Mouse (Mus musculus) left cerebral cortex, postnatal 10 days (tissue): ENCODE results near the gene Gmfg. TPM values are rescaled to one million over a fixed set of nuclear protein-coding genes. Genes with fewer than 3 reads are reported as not detected.

Source experiments
- DNase-seq, 2 experiments: peaks; one replicate each; pipeline ENCODE4 v3.0.0; 2021 to 2022; ENCODE audit warnings: low spot score in 2 of 2, mixed read lengths in 1 of 2; ENCODE audit errors: extremely low spot score in 1 of 2
- intact Hi-C: fragments of 180-260 bp; cut with DNase I; formaldehyde crosslinking; loops from one replicate; pipeline ENCODE4 v1.15.1; 2025
- total RNA-seq, 2 experiments: library from RNA; stranded (reverse); gene quantifications; 2 replicates each; pipeline ENCODE4 v1.2.3; 2021

Gene Gmfg
- total RNA-seq, 2 experiments from 2014 or later = 3.3 to 5.0 TPM

DNA sequence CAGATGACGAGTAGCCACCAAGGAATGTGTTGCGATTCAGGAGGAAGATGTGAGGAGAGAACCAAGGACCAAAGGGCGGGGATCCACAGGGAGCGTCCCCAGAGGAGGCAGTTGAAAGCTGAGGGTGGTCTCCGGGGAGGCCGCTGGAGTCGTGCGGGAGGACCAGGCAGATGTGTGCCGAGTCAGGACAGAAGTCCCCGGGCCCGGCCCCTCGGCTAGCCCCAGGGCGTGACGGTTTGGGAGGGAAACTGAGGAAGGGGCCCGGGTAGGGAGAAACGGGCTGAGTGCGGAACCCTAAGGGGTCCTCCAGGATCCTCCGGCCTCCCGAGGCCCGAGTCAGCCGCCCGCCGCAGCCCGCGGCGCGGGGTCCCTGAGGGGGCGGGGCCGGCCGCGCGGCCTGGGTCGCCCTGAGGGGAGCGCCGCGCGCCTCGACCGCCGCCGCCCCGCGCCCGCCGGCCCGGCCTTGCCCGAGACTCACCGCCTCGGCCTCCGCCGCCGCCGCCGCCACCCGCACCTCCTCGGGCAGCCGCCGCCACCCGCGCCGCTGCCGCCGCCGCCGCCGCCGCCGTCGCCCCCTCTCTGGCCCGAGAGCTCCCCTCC, 1.5 kb upstream of the Gmfg start:
- intact Hi-C loops = no loop called here
- peak; percentile 27 to 63 for DNase-seq

DNA sequence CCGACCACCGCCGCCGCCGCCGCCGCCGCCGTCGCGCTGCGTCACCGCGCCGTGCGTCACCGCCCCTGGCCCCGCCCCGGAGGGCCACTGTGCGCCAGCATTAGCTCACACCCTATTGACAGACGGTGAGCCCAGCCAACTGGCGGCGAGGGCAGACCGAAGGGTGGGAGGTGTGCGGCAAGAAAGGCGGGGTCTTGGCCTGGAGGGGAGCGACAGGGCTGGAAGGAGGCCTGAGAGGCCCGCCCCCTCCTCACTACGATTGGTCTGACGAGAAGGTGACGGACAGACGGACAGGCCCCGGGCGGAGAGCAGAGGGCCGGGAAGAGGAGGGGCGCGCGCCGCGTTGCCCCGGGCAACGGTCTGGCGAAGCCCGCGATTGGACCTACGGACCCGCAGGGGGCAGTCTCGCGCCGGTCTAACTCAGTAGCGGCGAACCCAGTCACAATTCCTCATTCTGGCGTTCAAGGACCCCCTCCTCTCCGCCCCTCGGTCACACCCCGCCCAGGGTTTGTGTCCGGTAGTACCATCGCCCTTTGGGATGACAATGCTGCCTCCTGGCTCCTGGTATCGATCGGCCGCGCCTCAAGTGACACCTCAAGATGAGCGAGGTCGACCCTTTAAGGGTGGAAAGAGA, 859 bp upstream of the Gmfg start:
- DNase-seq = peak; percentile 100
- intact Hi-C loops = no loop called here

DNA sequence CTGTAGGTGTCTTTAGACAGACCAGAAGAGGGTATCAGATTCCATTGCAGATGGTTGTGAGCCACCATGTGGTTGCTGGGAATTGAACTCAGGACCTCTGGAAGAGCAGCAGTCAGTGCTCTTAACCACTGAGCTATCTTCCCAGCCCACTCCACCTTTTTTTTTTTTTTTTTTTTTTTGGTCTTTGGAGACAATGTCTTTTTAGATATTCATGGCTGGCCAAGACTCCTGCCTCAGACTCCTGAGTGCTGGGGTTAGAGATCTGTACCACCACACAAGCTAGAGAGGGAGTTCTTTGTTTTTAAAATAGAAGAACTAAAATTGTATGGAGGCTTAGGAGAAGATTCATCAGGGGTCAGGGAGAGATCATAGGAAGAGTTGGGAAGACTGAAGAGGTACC, 717 bp downstream of the Gmfg start:
- intact Hi-C loops = no loop called here
- DNase-seq = no peak

DNA sequence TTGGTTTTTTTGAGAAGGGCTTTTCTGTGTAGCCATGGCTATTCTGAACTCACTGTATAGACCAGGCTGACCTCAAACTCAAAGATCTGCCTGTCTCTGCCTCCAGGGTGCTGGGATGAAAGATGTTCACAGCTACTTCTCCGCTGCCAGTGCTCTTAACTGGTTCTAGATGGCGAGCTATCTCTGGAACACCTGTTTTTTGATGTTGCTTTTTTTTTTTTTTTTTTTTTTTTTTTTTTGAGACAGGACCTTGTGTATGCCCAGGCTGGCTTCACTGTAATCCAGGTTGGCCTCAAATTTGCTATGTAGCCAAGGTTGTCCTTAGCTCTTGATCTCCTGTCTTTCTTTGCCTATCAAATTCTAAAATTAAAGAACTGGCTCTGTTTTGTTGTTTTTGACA, 1.5 kb downstream of the Gmfg start:
- no peak for DNase-seq
- intact Hi-C loops = no loop called here

DNA sequence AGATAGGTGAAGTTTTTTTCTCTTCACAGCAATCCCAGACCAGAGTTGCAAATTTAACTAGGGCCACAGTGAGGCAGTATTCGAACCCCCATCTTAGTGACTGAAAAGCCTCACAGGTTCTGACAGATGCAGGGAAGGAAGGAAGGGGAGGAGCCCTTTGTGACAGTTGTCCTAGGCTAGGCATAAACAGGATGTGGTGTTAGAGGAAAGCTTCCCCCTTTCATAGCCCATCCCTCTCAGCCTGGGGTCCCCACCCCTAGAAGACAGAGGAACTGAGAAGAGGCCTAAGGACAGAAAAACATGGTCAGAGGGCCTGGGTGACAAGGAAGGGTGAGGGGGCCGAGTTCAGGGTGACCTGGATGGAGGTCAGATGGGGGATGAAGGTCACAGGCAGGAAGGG, 3.5 kb downstream of the Gmfg start:
- DNase-seq = peak in 1 of 2 experiments; percentile 45
- intact Hi-C loops = no loop called here

DNA sequence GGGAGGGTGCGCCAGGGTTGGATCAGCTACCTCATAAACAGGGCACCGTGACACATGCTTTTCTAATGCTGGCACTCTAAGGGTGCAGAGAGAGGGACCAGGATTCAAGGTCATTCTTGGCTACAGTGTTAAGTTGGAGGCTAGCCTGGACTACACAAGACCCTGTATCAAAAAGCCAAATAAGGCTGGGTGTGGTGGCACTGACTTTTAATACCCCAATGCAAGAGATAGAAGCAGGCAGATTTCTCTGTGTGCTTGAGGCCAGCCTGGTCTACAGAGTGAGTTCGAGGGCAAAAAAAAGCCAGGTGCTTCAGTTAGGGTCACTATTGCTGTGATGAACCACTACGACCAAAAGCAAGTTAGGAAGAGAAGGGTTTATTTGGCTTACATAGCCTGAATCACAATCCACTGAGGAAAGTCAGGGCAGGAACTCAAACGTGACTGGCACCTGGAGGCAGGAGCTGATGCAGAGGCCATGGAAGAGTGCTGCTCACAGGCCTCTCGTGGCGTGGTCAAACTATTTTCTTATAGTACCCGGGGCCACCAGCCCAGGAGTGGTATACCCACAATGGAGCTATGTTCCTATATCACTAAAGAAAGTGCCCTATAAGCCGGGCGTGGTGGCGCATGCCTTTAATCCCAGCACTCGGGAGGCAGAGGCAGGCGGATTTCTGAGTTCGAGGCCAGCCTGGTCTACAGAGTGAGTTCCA, 4.7 kb downstream of the Gmfg start:
- DNase-seq = no peak
- intact Hi-C loops = no loop called here

DNA sequence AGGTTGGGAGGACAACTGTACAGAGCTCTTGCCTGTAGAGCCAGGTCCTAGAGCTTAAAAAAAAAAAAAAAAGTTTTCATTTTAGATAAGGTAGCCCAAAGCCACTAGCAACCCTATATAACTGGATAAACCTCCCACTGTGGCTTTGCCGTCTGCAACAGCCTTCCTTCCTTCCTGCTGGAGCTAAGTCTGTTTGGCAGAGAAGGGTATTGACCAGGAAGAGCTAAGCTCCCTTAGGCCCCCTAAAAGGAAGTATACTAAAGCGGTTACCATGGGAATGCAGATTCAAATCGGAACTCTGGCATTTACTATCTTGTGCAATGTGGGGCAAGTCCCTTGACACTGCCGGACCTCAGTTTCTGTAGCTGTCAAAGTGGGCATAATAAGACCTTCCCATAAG, 5.4 kb downstream of the Gmfg start:
- no peak for DNase-seq
- intact Hi-C loops = no loop called here

DNA sequence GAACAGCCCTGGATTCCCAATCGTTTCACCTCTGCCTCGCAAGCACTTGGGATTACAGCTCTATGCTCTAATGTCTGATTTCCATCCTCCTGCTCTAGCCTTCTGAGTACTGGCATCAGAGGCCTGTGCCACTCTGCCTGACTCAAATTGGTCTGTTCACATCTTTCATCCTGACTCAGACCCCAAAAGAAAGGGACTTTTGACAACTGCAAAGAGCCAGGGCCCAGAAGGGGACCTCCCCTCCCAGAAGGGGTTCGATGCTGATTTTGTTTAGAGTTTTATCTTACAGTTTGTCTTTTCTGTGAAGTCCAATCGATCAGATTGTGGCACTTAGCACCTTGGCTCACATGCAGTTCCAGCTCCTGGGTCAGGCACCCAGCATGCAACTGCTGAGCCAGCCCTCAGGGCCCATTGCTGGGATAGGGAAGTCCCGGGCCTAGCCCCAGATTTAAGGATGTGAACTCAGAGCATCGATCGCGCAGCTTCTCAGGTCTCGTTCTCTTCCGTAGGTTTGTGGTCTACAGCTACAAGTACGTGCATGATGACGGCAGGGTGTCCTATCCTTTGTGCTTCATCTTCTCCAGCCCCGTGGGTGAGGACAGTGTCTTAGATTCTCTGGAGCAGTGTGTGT, 7.2 kb downstream of the Gmfg start:
- intact Hi-C loops = no loop called here
- no peak for DNase-seq

DNA sequence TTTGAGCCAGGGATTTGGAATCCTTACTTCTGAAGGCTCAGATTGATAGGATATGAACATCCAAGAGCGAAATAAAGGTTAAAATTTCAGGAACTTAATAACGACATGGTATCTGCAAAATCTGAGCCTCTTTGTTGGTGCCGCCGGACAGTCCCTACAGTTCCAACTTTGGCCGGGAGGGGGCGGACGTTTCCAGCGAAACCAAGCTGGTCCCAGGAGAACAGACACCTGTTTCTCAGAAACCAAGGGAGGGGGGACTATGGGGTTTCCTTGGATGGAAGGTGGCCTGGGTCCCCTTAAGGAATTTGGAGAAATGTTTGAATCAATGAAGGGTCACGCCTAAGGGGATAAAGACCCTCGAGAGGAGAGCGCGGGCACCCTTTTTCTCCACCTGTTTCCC, 9.2 kb downstream of the Gmfg start:
- peak; percentile 67 to 77 for DNase-seq
- intact Hi-C loops = loop anchor here (5.0 kb wide), 2 partner anchors 81 to 281 kb away; no protein-coding TSS in a partner anchor

DNA sequence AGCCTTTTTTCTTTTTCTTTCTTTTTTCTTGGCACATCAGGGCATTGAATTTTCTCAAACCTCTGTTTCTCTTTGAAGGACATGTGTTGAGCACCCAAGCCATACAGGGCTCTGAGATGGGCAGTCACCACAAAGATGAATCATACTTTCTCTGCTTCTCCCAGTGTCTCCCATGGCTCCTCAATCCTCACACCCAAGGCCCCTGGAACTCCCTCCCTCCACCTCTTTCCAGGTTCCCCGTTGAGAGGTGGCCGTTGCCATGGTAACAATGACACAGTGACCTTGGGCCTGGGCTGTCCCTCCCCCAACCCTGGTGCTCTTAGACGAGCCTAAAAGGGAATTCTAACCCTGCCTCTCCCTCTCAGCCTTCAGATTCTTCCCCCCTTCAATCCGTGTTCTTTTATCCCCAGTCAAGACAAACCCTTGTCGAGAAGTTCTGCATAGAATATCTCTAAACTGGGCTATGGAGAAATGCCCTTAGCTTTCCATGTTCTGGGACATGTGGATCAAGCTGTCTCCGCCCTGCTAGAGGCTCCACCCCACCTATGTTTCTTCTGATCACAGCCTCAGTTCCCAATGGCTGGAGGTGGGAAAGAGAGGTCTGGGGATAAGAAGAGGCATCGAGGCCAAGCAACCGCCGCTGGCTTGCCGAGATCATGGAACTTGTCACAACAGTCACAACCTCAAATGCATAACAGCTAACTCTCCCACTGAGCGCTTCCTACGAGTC, 10.0 kb downstream of the Gmfg start:
- no peak for DNase-seq

DNA sequence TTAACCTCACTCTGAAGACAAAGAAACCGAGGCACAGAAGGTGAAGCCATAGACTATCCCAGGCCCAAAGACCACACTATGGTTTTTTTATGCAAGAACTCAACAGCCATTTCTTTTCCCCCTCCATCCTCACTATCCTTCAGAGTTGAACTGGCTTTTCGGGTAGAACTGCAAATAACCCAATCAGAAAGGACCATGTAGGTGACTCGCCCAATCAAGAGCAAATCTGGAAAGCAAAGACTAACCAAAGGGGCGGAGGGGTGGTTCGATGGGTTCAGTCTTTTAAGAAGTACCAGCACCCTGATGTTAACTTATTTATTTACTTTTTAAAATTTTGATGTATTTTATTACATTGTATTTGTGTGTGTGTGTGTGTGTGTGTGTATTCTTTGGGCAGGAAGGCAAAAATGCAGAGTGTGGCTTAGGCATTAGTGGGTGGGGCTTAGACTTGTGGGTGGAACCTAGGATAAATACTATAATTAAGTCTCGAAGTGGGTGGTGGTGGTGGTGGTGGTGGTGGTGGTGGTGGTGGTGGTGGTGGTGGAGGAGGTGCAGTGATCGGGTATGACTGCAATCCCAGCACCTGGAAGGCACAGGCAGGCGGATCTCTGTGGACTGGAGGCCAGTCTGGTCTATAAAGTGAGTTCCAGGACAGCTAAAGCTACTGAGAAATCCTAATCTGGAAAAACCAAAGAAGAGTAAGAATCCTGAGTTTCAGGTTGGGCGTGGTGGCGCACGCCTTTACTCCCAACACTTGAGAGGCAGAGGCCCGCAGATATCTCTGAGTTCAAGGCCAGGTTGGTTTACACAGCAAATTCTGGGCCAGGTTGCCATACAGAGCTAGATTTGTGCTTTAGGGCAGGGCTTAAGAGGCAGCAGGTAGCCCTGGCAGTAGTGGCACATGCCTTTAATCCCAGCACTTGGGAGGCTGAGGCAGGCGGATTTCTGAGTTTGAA, 10.9 kb downstream of the Gmfg start:
- no peak for DNase-seq
- intact Hi-C loops = loop anchor here (1.0 to 5.0 kb wide), 3 partner anchors 79 to 279 kb away; no protein-coding TSS in a partner anchor

More for the DNA sequence above, 10.0 kb downstream of the Gmfg start:
- intact Hi-C loops = loop anchor here (1.0 to 5.0 kb wide), 3 partner anchors 80 to 280 kb away; no protein-coding TSS in a partner anchor

DNA sequence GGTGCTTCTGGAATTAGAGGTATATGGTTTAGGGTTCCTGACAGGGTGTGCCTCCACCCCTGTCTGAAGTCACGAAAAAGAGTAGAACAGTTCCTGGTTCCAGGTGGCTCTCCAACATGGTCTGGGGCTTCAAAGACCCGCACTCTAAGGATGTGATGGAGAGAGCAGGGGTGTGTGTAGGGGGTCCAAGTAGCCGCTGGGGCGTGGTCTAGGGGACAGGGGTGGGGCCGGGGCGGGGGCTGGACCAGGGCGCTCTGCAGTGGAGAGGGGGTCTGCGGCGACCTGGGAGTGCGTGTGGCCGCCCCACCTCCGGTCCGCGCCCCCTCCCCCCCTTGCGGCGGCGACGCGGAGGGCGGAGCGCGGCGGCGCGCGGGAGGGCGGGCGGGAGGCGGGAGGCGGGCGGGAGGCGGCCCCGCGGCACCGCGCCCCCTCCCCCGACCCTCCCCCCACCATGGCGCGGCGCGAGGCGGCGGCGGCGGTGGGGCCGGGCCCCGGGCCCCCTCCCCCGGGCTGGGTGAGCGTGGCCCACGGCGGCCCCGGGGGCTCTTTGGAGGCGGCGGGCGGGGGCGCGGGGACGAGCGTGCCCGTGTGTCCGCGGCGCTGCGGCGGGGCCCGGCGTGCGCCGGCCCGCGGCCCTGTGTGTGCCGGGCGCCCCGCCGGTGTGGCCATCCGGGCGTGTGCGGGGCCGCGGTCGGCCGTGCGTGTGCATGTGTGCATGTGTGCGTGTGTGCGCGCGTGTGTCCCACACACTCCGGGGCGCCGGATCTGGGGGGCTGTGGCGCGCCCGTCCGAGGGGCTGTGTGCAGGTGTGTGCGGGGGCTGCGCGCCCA, 14.5 kb downstream of the Gmfg start, which contains the start of gene Lrfn1:
Gene Lrfn1 (plus strand): TSS at position 450 of the 830 bp plus-strand sequence.
- DNase-seq = peak in 1 of 2 experiments; percentile 68
- intact Hi-C loops = no loop called here

DNA sequence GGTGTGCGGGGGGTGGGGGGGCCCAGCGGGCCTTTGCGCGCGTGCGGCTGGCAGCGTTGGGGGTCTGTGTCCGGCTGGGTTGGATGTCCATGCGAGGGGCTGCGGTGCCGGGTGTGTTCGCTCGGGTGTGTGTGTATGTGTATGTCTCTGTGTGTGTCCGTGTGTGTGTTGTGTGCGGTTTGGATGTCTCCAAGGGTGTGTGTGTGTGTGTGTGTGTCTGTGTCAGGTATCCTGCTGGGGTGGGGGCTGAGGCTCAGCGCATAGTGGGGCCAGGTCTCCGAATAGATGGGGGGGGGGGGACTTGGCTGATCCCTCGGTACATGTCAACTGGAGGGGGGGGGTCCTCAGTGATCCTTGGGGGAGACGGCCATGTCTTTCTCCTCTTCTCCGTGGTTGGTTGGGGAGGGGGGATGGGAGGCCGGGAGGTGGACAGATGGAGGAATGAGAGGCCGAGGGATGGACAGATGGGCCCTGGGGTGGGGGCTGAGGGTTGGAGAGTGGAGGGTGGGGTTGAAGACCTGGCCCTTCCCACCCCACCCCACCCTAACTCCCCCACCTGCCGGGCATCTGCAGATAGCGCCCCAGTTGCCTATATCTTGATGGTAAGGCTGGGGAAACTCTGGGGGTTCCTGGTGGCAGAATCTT, 15.2 kb downstream of the Gmfg start:
- intact Hi-C loops = no loop called here
- DNase-seq = peak in 1 of 2 experiments; percentile 39

DNA sequence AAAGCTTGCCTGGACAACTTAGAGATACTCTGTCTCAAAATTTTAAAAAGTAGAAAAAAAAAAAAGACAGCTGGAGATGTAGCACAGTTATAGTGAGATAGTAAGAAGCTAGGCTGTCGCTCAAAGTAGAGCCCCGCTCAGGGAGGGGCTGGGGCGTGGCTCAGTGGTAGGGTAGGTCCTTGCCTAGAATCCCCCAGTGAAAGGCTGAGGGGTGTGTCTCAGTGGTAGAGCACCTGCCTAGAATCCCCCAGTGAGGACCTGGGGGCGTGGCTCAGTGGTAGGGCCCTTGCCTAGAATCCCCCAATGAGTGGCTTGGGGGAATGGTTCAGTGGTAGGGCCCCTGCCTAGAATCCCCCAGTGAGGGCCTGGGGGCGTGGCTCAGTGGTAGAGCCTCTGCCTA, 23.1 kb downstream of the Gmfg start:
- DNase-seq = no peak
- intact Hi-C loops = no loop called here

DNA sequence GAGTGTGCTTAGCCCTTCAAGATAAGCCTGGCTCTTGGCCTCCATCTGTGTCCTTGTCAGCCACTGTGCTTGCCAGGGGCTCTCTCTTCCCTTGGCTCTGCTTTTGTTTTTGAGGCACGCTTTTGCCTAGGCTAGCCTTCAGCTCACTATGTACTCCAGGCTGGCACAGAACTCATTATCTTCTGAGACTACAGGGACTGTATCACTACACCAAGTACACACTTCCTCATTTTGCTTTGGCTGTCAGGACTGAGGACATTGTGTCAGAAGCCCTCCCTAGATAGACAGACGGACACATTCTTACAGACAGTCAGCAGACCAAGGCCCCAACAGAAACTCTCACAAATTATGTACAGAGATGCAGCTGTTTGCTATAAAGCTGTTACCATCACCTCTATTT, 25.5 kb downstream of the Gmfg start:
- no peak for DNase-seq
- intact Hi-C loops = no loop called here

DNA sequence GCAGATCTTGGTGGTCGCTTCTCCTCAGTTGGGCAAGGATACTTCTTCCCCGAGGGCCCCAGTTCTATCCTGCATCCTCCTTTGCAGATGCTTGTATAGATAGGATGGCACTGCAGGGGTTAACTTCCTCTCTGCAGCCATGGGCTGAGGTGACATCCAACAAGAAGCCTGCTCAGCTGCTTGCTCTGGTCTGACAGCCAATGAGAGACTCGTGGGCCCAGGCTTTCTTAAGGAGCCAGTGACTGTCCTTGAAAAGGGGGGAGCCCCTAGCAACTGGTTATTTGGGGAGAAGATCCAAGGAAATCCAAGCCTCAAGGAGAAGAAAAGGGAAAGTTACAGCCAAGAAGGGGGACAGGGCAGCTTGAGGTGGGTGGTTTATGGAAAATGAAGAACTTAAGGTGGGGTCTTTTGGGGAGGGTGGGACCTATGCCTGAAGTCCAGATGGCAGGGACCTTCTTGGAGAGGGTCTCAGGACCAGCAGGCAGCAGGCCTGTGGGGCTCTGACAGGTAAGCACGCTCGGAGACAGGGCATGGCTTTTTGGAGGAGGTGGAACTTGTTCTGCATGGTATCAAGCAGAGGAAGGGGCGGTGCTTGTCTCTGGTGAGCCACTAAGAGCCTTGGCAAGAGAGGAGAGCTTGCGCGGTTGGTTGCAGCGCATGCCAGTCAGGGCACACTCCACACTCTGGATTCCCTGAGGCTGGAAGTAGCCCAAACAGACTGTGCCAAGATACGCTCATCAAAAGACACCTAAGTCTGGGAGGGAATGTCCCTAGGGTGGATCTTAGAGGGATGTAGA, 27.4 kb downstream of the Gmfg start:
- peak; percentile 85 to 90 for DNase-seq
- intact Hi-C loops = no loop called here
